Mouse (Mus musculus) cortical plate, adult 2 months (tissue): ENCODE measurements around the gene Cd209g.

ENCODE experiments used
- CTCF ChIP-seq: fragments of 200-500 bp; IDR thresholded peaks from 2 replicates; pipeline ENCODE4 v1.5.1; 2011; ENCODE audit warnings: mild to moderate bottlenecking, control low read depth, low read length; ENCODE audit not compliant: insufficient read depth; ENCODE audit errors: extremely low read depth
- POLR2A ChIP-seq: fragments of 200-500 bp; IDR thresholded peaks from 2 replicates; pipeline ENCODE4 v1.6.1; 2011; ENCODE audit warnings: mild to moderate bottlenecking, low read length, control low read depth; ENCODE audit not compliant: insufficient read depth; ENCODE audit errors: extremely low read depth

DNA sequence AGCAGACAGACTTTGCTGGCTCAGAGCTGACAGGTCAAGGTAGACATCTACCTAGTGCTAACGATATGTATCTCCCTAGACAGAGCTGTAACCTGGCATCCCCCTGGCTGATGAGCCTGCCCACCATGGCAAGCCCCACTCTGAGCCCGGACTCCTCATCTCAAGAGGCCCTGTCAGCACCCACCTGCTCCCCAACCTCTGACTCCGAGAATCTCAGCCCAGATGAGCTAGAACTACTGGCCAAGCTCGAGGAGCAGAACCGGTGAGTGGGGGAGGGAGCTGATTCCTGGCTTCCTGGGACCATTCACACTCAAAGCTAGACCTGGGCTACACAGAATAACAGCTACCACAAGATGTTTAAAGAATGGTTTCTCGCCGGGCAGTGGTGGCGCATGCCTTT lies 49.5 kb downstream of the Cd209g start:
- TF ChIP-seq CTCF (no peak), POLR2A (no peak)
